Mouse (Mus musculus) liver, embryonic 15.5 days (tissue): Measurements from ENCODE around the gene Edaradd. TPM values are rescaled to one million over a fixed set of nuclear protein-coding genes. Genes with fewer than 3 reads are reported as not detected.

Source experiments
- ATAC-seq: fragments of 200-750 bp; cut with Nextera tagmentation; 2 replicates; pipeline ENCODE4 v1.8.0; 2017; ENCODE audit warnings: moderate number of reproducible peaks, mild to moderate bottlenecking, moderate library complexity; ENCODE audit not compliant: insufficient read depth
- H3K27ac ChIP-seq: fragments of 300-500 bp; sonication (generic); replicated peaks from 2 replicates; pipeline ENCODE4 v1.5.1; 2015; ENCODE audit warnings: mild to moderate bottlenecking, inconsistent platforms
- H3K27me3 ChIP-seq: fragments of 300-500 bp; sonication (generic); 2 replicates; pipeline ENCODE4 v1.6.1; 2015; ENCODE audit warnings: mild to moderate bottlenecking, inconsistent platforms
- H3K36me3 ChIP-seq: fragments of 300-500 bp; sonication (generic); replicated peaks from 2 replicates; pipeline ENCODE4 v1.6.1; 2015; ENCODE audit warnings: moderate library complexity, mild to moderate bottlenecking, inconsistent platforms
- H3K4me1 ChIP-seq: fragments of 300-500 bp; sonication (generic); replicated peaks from 2 replicates; pipeline ENCODE4 v1.6.1; 2015; ENCODE audit warnings: inconsistent platforms
- H3K4me2 ChIP-seq: fragments of 300-500 bp; sonication (generic); 2 replicates; pipeline ENCODE4 v1.6.1; 2015; ENCODE audit warnings: moderate library complexity, mild to moderate bottlenecking, inconsistent platforms
- H3K4me3 ChIP-seq: fragments of 300-500 bp; sonication (generic); replicated peaks from 2 replicates; pipeline ENCODE4 v1.5.1; 2015; ENCODE audit warnings: mild to moderate bottlenecking, inconsistent platforms
- H3K9ac ChIP-seq: fragments of 300-500 bp; sonication (generic); 2 replicates; pipeline ENCODE4 v1.6.1; 2015; ENCODE audit warnings: moderate library complexity, mild to moderate bottlenecking, inconsistent platforms
- H3K9me3 ChIP-seq: fragments of 300-500 bp; sonication (generic); replicated peaks from 2 replicates; pipeline ENCODE4 v1.6.1; 2016; ENCODE audit warnings: inconsistent platforms
- WGBS: fragments of 180-500 bp; shearing (Covaris S2); methylation state at CpG from one replicate; pipeline ENCODE4 v1.1.7; 2015; ENCODE audit warnings: mixed read lengths; ENCODE audit not compliant: insufficient replicate concordance; 5-methylcytosine and 5-hydroxymethylcytosine counted together
- polyA plus RNA-seq: library from polyadenylated mRNA; unstranded; fragments of >200 nt; fragmentation: Nextera tagmentation; extraction: Ambion mirVana; gene quantifications from 2 replicates; pipeline ENCODE4 v1.2.1, GENCODE M21; 2015

The Edaradd gene
- polyA plus RNA-seq, 1 experiment from 2014 or later, result 0.13 TPM

DNA sequence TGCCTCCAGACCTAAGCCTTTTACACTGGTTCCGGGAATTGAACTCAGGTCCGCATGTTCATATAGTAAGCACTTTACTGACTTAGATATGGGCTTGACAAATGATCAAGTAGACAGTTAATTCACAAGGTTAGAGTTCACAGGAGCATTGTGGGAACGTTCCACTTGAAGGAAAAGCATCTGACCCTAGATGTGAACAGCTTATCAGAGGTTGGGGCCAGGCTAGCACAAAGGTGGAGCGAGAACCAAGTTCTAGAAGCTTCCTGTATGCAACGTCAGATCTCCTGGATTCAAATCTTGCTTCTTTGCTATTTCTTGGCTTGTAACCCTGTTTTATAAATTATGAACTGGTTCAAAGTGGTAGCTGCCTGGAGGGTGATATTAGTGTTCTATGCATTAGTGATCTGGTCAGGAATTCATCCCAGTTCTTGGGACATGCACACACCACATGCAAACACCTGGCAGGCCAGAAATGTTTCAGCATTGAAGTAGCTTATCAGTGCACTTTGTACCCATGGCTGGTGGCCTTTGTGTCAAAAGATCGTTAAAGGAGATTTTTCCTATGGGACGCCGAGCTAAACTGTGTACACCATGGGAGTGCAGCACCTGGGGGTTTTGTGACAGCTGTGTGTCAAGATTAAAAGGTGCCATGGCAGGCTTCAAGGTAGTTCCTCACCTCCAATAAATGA, 23.8 kb upstream of the Edaradd start:
- no peak overlapping the region for H3K4me3 ChIP-seq
- H3K4me1 ChIP-seq, result peaks cover 8% of the 10 kb centered on the region; the same call in 1 of the 2 replicates
- H3K27me3 ChIP-seq, result no peaks in the 10 kb centered on the region
- 63% methylated on average over 8 of the region's 8 CpGs for WGBS
- H3K36me3 ChIP-seq, result no peaks in the 10 kb centered on the region
- no peak overlapping the region for H3K4me2 ChIP-seq
- H3K9me3 ChIP-seq, result no peaks in the 10 kb centered on the region
- H3K27ac ChIP-seq, result no peak overlapping the region
- ATAC-seq, result peak; percentile 67
- H3K9ac ChIP-seq, result no peak overlapping the region

GRCm38 (mm10) chr13:12543246-12543645, 23.0 kb upstream of the Edaradd start:
- Histone ChIP-seq H3K4me3 (no peak overlapping the region), H3K4me2 (no peak overlapping the region), H3K27me3 (no peaks in the 10 kb centered on the region), H3K4me1 (peaks cover 8% of the 10 kb centered on the region; the same call in 1 of the 2 replicates), H3K27ac (no peak overlapping the region), H3K36me3 (no peaks in the 10 kb centered on the region), H3K9me3 (no peaks in the 10 kb centered on the region), H3K9ac (no peak overlapping the region)
- no peak for ATAC-seq
- 67% methylated on average over 5 of the region's 5 CpGs for WGBS

- Histone ChIP-seq H3K9ac (no peak overlapping the region), H3K4me1 (peaks cover 8% of the 10 kb centered on the region; the same call in 1 of the 2 replicates), H3K4me3 (no peak overlapping the region), H3K27me3 (no peaks in the 10 kb centered on the region), H3K4me2 (peak overlapping the region; percentile 29), H3K27ac (no peak overlapping the region), H3K9me3 (no peaks in the 10 kb centered on the region), H3K36me3 (no peaks in the 10 kb centered on the region)
- WGBS, result 8% methylated on average over 23 of the region's 23 CpGs
- peak; percentile 77 for ATAC-seq
Measured at GRCm38 (mm10) chr13:12542006-12542981, 22.1 kb upstream of the Edaradd start.

DNA sequence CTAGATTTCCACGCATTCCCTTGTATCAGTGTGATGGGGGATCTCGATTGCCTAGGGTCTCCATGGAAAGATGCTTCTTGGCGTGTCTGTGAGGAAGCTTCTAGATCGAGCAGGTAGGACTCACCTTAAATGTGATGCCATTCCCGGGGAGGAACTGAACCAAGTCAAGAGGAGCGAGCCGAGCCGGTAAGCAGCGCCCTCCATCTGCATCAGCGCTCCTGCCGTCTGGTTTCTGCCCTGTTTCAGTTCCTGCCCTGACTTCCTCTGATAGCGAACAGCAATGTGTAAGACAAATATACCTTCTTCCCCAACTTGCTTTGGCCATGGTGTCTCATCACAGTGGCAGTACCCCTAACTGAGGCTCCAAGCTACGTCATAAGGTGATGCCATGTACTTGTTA, 19.9 kb upstream of the Edaradd start:
- Histone ChIP-seq H3K4me3 (no peak overlapping the region), H3K36me3 (no peaks in the 10 kb centered on the region), H3K4me1 (peaks cover 8% of the 10 kb centered on the region; the same call in 1 of the 2 replicates), H3K27ac (no peak overlapping the region), H3K9ac (no peak overlapping the region), H3K4me2 (no peak overlapping the region), H3K27me3 (no peaks in the 10 kb centered on the region), H3K9me3 (no peaks in the 10 kb centered on the region)
- no peak for ATAC-seq
- 52% methylated on average over 13 of the region's 13 CpGs for WGBS

DNA sequence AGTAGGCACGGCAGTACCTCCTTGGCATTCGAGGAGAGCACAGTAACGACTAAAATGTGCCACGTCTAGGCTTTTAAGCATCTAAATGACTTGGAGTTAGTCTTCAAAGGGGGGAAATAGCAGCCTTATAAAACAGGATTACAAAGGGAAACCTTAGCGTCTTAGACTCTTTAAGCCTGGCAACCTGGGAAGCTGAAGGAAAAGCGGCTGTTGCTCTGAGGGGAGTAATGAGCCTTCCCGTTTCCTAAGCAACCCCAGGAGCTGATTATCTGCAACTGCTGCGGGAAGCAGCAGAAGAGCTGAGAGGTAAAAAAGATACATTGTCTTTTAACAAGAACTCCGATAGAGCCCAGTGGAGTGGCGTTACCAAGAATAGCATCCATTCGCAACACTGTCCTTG, 19.5 kb upstream of the Edaradd start:
- H3K36me3 ChIP-seq, result no peaks in the 10 kb centered on the region
- no peak for ATAC-seq
- no peak overlapping the region for H3K9ac ChIP-seq
- H3K4me2 ChIP-seq, result no peak overlapping the region
- WGBS, result 46% methylated on average over 11 of the region's 11 CpGs
- no peak overlapping the region for H3K27ac ChIP-seq
- H3K27me3 ChIP-seq, result no peaks in the 10 kb centered on the region
- no peak overlapping the region for H3K4me3 ChIP-seq
- H3K4me1 ChIP-seq, result peaks cover 8% of the 10 kb centered on the region; the same call in 1 of the 2 replicates
- H3K9me3 ChIP-seq, result no peaks in the 10 kb centered on the region

GRCm38 (mm10) chr13:12537971-12538370, 17.7 kb upstream of the Edaradd start:
- H3K4me3 ChIP-seq, result no peak overlapping the region
- ATAC-seq, result no peak
- H3K9ac ChIP-seq, result no peak overlapping the region
- H3K4me1 ChIP-seq, result peaks cover 8% of the 10 kb centered on the region; the same call in 1 of the 2 replicates
- no peaks in the 10 kb centered on the region for H3K36me3 ChIP-seq
- H3K27ac ChIP-seq, result no peak overlapping the region
- 59% methylated on average over 6 of the region's 6 CpGs for WGBS
- no peaks in the 10 kb centered on the region for H3K27me3 ChIP-seq
- no peak overlapping the region for H3K4me2 ChIP-seq
- no peaks in the 10 kb centered on the region for H3K9me3 ChIP-seq

DNA sequence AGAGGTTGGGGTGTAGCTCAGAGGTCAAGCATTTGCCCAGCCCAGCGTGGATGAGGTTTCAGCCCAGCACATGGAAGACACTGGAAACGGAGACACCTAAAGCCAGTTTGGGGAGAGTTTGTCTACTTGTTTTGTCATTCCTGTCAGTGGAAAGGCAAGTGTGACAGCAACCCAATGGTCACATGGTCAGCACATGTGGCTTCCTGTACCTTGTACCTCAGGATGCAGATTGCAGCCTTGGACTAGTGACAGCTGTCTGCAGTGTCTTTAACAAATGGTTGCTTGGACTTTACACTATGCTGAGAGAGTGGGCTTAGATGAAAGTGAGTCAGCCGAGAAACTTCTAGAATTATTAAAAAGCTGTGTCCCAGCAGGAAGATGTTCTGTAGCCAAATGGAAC, 14.4 kb upstream of the Edaradd start:
- H3K9ac ChIP-seq, result no peak overlapping the region
- H3K27ac ChIP-seq, result no peak overlapping the region
- H3K4me1 ChIP-seq, result no peaks in the 10 kb centered on the region
- ATAC-seq, result no peak
- 51% methylated on average over 3 of the region's 3 CpGs for WGBS
- H3K9me3 ChIP-seq, result no peaks in the 10 kb centered on the region
- no peaks in the 10 kb centered on the region for H3K27me3 ChIP-seq
- no peak overlapping the region for H3K4me2 ChIP-seq
- H3K4me3 ChIP-seq, result no peak overlapping the region
- no peaks in the 10 kb centered on the region for H3K36me3 ChIP-seq

DNA sequence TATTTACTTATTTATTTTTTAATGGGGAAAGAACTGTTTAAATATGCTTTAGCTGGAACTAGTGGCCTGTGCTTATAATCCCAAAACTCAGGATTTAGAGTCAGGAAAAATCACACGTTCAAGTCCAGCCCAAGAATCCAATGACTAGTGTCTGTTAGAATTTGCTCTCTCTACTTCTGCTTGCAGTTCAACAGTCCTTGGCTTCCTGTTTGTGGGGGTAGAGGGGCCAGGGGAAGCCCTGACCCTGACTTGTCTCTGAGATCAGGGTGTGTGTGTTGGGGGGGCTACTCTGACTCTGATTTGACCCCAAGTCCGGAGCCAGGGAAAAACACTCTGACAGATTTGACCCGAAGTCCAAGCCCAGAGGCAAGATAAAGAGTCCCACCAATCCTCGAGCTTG, 5.4 kb upstream of the Edaradd start:
- Histone ChIP-seq H3K36me3 (no peaks in the 10 kb centered on the region), H3K27ac (no peak overlapping the region), H3K9ac (no peak overlapping the region), H3K4me2 (no peak overlapping the region), H3K4me3 (no peak overlapping the region), H3K9me3 (no peaks in the 10 kb centered on the region), H3K27me3 (peaks cover 11% of the 10 kb centered on the region; the same call in 1 of the 2 replicates), H3K4me1 (no peaks in the 10 kb centered on the region; the same call in 1 of the 2 replicates)
- WGBS, result 48% methylated on average over 4 of the region's 4 CpGs
- no peak for ATAC-seq

DNA sequence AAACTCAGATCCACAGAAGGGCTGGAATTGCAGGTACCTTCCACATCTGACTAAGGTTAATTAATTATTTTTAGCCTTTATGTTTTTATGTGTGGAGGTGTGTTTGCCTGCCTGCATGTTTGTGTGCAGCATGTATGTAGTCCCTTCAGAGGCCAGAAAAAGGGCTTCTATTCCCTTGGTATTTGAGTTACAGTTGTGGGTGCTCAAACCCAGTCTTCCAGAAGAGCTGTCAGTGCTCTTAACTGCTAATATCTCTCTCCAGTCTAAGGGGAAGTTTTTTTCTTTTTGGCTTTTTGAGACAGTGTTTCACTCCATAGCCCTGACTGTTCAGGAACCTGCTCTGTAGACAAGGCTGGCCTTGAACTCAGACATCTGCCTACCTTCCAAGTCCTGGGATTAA, 2.1 kb upstream of the Edaradd start:
- Histone ChIP-seq H3K9ac (no peak overlapping the region), H3K4me3 (no peak overlapping the region), H3K4me2 (no peak overlapping the region), H3K27ac (no peak overlapping the region), H3K27me3 (peaks cover 43% of the 10 kb centered on the region), H3K36me3 (no peaks in the 10 kb centered on the region), H3K4me1 (0 out of 2 replicates have a peak, but pooled peaks cover 4% of the 10 kb centered on the region), H3K9me3 (no peaks in the 10 kb centered on the region)
- no peak for ATAC-seq

GRCm38 (mm10) chr13:12519371-12519770, 867 bp downstream of the Edaradd start:
- Histone ChIP-seq H3K9ac (no peak overlapping the region), H3K9me3 (no peaks in the 10 kb centered on the region), H3K4me3 (peak overlapping the region; percentile 51), H3K4me1 (0 out of 2 replicates have a peak, but pooled peaks cover 4% of the 10 kb centered on the region), H3K4me2 (peak overlapping the region; percentile 71), H3K27me3 (peaks cover 43% of the 10 kb centered on the region), H3K27ac (no peak overlapping the region), H3K36me3 (no peaks in the 10 kb centered on the region)
- ATAC-seq, result no peak
- 5% methylated on average over 18 of the region's 18 CpGs for WGBS
